Mouse (Mus musculus) forebrain, embryonic 15.5 days (tissue): ENCODE results near the gene Tcap. TPM values are rescaled to one million over a fixed set of nuclear protein-coding genes. Genes with fewer than 3 reads are reported as not detected.
A peak's percentile ranks its signal among the peaks of the same experiment; 100 is the strongest.
"Not testable (repeated sequence)": the region's sequence is repeated elsewhere in the genome, so short reads cannot be mapped to it uniquely, and the experiment has no call there.

Experiments
- ATAC-seq: fragments of 200-750 bp; cut with Nextera tagmentation; replicated peaks from 2 replicates; pipeline ENCODE4 v1.8.0; 2017; ENCODE audit warnings: mild to moderate bottlenecking, moderate TSS enrichment, moderate library complexity
- H3K27ac ChIP-seq: fragments of 300-500 bp; sonication (generic); replicated peaks from 2 replicates; pipeline ENCODE4 v1.5.1; 2015; ENCODE audit warnings: mild to moderate bottlenecking, inconsistent platforms
- H3K27me3 ChIP-seq: fragments of 300-500 bp; sonication (generic); 2 replicates; pipeline ENCODE4 v1.6.1; 2015; ENCODE audit warnings: inconsistent platforms
- H3K36me3 ChIP-seq: fragments of 300-500 bp; sonication (generic); 2 replicates; pipeline ENCODE4 v1.6.1; 2015; ENCODE audit warnings: mild to moderate bottlenecking, inconsistent platforms
- H3K4me1 ChIP-seq: fragments of 300-500 bp; sonication (generic); 2 replicates; pipeline ENCODE4 v1.6.1; 2015; ENCODE audit warnings: inconsistent platforms
- H3K4me2 ChIP-seq: fragments of 300-500 bp; sonication (generic); replicated peaks from 2 replicates; pipeline ENCODE4 v1.6.1; 2015; ENCODE audit warnings: mild to moderate bottlenecking, inconsistent platforms
- H3K4me3 ChIP-seq: fragments of 300-500 bp; sonication (generic); 2 replicates; pipeline ENCODE4 v1.5.1; 2015; ENCODE audit warnings: mild to moderate bottlenecking, inconsistent platforms
- H3K9ac ChIP-seq: fragments of 300-500 bp; sonication (generic); replicated peaks from 2 replicates; pipeline ENCODE4 v1.6.1; 2015; ENCODE audit warnings: mild to moderate bottlenecking, inconsistent platforms
- H3K9me3 ChIP-seq: fragments of 300-500 bp; sonication (generic); 2 replicates; pipeline ENCODE4 v1.6.1; 2016; ENCODE audit warnings: inconsistent platforms
- WGBS: fragments of 180-500 bp; shearing (Covaris S2); methylation state at CpG from one replicate; pipeline ENCODE4 v1.1.7; 2015; ENCODE audit warnings: mixed read lengths; 5-methylcytosine and 5-hydroxymethylcytosine counted together
- polyA plus RNA-seq: library from polyadenylated mRNA; unstranded; fragments of >200 nt; fragmentation: Nextera tagmentation; extraction: Ambion mirVana; gene quantifications from 2 replicates; pipeline ENCODE4 v1.2.1, GENCODE M21; 2015

Tcap gene
- polyA plus RNA-seq, 1 experiment from 2014 or later, result 0.18 TPM

DNA sequence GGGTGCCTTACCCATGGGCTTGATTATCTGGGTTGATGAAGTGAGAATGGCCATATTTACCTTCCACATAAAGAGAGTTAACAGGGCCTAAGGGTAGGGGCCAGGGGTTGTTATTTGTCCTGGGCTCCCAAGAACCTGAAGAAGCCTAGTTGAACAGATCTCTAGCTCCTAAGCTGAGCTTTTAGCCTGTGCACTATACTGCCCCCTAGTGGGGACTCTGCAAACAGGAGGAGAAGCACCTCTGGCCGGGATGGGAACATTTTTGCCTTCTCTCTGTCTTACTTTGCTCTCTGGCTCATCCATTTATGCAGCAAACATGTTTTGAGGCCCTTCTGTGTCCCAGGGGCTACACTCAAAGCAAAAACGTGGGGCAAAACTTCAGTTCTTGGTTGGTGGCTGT, 11.2 kb upstream of the Tcap start:
- H3K4me1 ChIP-seq, result peaks cover 44% of the 10 kb centered on the region
- no peak overlapping the region for H3K9ac ChIP-seq
- 6% methylated on average over 2 of the region's 2 CpGs for WGBS
- peaks cover 25% of the 10 kb centered on the region for H3K36me3 ChIP-seq
- H3K4me2 ChIP-seq, result peak overlapping the region; percentile 16
- no peak overlapping the region for H3K4me3 ChIP-seq
- no peaks in the 10 kb centered on the region for H3K27me3 ChIP-seq
- peak overlapping the region; percentile 82 for H3K27ac ChIP-seq
- ATAC-seq, result 0 out of 2 replicates have a peak, but pooled peaks have one; percentile 7
- no peaks in the 10 kb centered on the region for H3K9me3 ChIP-seq

GRCm38 (mm10) chr11:98373244-98373643, 10.4 kb upstream of the Tcap start:
- Histone ChIP-seq H3K4me1 (peaks cover 44% of the 10 kb centered on the region), H3K36me3 (peaks cover 33% of the 10 kb centered on the region), H3K27ac (peak overlapping the region; percentile 82), H3K9me3 (no peaks in the 10 kb centered on the region), H3K9ac (no peak overlapping the region), H3K4me3 (no peak overlapping the region), H3K4me2 (no peak overlapping the region), H3K27me3 (no peaks in the 10 kb centered on the region)
- ATAC-seq, result no peak
- WGBS, result 84% methylated on average over 6 of the region's 6 CpGs

DNA sequence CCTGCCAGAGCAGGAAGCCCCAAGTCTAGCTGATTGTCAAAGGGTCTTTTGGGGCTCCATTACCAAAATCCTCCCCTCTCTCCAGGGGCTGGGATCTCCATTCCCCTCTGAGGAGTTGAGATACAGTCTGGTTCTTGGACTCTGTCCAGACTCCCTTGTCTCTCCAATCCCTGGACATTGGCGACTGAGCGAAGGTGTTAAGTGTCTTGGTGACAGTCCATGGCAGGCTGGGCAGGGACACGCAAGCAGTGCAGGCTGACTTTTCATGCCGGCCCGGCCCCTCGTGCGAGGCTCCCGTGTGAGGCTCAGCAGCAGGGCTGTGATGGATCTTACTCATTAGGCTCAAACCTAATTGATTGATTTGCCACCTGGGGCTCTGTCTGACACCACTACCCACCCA, 9.3 kb upstream of the Tcap start:
- Histone ChIP-seq H3K9ac (no peak overlapping the region), H3K4me1 (peaks cover 44% of the 10 kb centered on the region), H3K9me3 (no peaks in the 10 kb centered on the region), H3K27ac (peak overlapping the region; percentile 82), H3K4me2 (no peak overlapping the region), H3K27me3 (no peaks in the 10 kb centered on the region), H3K36me3 (peaks cover 43% of the 10 kb centered on the region), H3K4me3 (no peak overlapping the region)
- 65% methylated on average over 8 of the region's 8 CpGs for WGBS
- no peak for ATAC-seq

DNA sequence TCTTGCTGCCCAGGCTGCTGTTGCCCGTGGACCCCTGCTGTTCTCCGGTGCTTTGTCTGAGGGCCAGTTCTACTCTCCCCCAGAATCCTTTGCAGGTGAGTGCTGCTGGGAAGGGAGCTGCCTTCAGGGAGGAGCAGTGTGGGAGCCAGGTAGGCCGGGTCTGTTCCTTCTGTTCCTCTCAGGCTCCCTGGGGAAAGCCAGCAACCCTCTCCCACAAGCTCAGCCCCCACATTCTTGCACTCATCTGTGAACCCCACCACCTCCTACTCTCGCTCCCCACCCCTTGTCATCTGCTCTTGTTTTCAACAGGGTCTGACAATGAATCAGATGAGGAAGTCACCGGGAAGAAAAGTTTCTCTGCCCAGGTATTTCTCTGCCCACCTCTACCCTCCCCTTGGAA, 6.9 kb upstream of the Tcap start:
- Histone ChIP-seq H3K9me3 (no peaks in the 10 kb centered on the region), H3K9ac (no peak overlapping the region), H3K27me3 (no peaks in the 10 kb centered on the region), H3K4me2 (no peak overlapping the region), H3K27ac (no peak overlapping the region), H3K36me3 (peaks cover 52% of the 10 kb centered on the region), H3K4me1 (peaks cover 29% of the 10 kb centered on the region), H3K4me3 (no peak overlapping the region)
- no peak for ATAC-seq
- 68% methylated on average over 5 of the region's 5 CpGs for WGBS

DNA sequence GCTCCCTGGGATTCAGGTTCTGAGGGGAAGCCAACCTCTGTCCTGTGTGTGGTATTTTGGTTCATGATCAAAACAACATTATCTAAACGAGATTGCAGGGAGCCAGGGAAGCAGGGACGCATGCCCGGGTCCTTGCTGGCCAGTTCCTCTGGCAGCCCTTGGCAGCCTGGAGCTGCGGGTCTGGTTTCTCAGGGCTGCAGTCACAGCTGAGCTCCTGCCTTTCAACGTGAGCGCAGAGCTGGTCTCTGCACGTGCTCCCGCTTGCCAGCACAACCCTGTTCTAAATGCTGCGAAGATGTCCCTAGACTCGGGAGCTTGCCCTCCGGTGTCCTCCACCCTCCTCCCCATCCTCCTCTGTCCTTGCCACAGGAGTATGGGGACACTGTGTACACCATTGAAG, 5.8 kb upstream of the Tcap start:
- no peak overlapping the region for H3K4me2 ChIP-seq
- H3K4me3 ChIP-seq, result no peak overlapping the region
- 90% methylated on average over 11 of the region's 11 CpGs for WGBS
- ATAC-seq, result no peak
- no peak overlapping the region for H3K27ac ChIP-seq
- peaks cover 52% of the 10 kb centered on the region for H3K36me3 ChIP-seq
- no peak overlapping the region for H3K9ac ChIP-seq
- no peaks in the 10 kb centered on the region for H3K9me3 ChIP-seq
- H3K27me3 ChIP-seq, result no peaks in the 10 kb centered on the region
- peaks cover 23% of the 10 kb centered on the region for H3K4me1 ChIP-seq

GRCm38 (mm10) chr11:98379379-98379778, 4.2 kb upstream of the Tcap start:
- Histone ChIP-seq H3K9me3 (no peaks in the 10 kb centered on the region), H3K27ac (peak overlapping the region; percentile 48; the same call in 1 of the 2 replicates), H3K27me3 (no peaks in the 10 kb centered on the region), H3K4me2 (no peak overlapping the region), H3K4me1 (peaks cover 18% of the 10 kb centered on the region), H3K36me3 (peaks cover 52% of the 10 kb centered on the region), H3K9ac (no peak overlapping the region), H3K4me3 (no peak overlapping the region)
- no peak for ATAC-seq
- 92% methylated on average over 7 of the region's 7 CpGs for WGBS

- Histone ChIP-seq H3K4me1 (peaks cover 10% of the 10 kb centered on the region), H3K4me3 (no peak overlapping the region), H3K27ac (peak overlapping the region; percentile 48), H3K4me2 (no peak overlapping the region), H3K9ac (no peak overlapping the region), H3K27me3 (no peaks in the 10 kb centered on the region), H3K9me3 (no peaks in the 10 kb centered on the region), H3K36me3 (peaks cover 51% of the 10 kb centered on the region)
- WGBS, result 77% methylated on average over 6 of the region's 6 CpGs
- no peak for ATAC-seq
These were observed 3.5 kb upstream of the Tcap start for GRCm38 (mm10) chr11:98380106-98380505.

GRCm38 (mm10) chr11:98381651-98382050, 2.0 kb upstream of the Tcap start:
- Histone ChIP-seq H3K36me3 (peaks cover 35% of the 10 kb centered on the region), H3K4me3 (no peak overlapping the region), H3K9me3 (no peaks in the 10 kb centered on the region), H3K9ac (no peak overlapping the region), H3K27me3 (0 out of 2 replicates have a peak, but pooled peaks cover 8% of the 10 kb centered on the region), H3K4me2 (no peak overlapping the region), H3K27ac (no peak overlapping the region), H3K4me1 (peaks cover 8% of the 10 kb centered on the region)
- ATAC-seq, result no peak
- WGBS, result 88% methylated on average over 2 of the region's 2 CpGs

DNA sequence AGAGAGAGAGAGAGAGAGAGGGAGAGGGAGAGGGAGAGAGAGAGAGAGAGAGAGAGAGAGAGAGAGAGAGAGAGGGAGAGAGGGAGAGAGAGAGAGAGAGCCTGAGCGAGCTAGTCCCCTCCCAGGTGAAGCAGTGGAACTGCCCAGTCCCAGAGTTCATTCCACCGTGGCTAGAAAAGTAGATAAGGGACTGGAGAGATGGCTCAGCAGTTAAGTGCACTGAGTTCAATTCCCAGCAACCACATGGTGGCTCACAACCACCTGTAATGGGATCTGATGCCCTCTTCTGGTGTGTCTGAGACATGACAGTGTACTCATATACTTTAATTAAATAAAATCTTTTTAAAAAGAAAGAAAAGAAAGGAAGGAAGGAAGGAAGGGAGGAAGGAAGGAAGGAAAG, 1.2 kb upstream of the Tcap start:
- not testable (repeated sequence) for H3K4me1 ChIP-seq, H3K9me3 ChIP-seq, H3K4me2 ChIP-seq, H3K4me3 ChIP-seq, ATAC-seq, H3K9ac ChIP-seq, H3K27ac ChIP-seq
- H3K36me3 ChIP-seq, result peaks cover 28% of the 10 kb centered on the region
- 50% methylated on average over 2 of the region's 2 CpGs for WGBS
- peaks cover 12% of the 10 kb centered on the region; the same call in 1 of the 2 replicates for H3K27me3 ChIP-seq

GRCm38 (mm10) chr11:98384216-98384615, 605 bp downstream of the Tcap start:
- Histone ChIP-seq H3K4me1 (peaks cover 9% of the 10 kb centered on the region), H3K27me3 (peaks cover 20% of the 10 kb centered on the region), H3K9me3 (no peaks in the 10 kb centered on the region), H3K4me2 (no peak overlapping the region), H3K4me3 (no peak overlapping the region), H3K36me3 (peaks cover 10% of the 10 kb centered on the region; the same call in 1 of the 2 replicates), H3K9ac (no peak overlapping the region), H3K27ac (no peak overlapping the region)
- no peak for ATAC-seq
- WGBS, result 79% methylated on average over 20 of the region's 20 CpGs

DNA sequence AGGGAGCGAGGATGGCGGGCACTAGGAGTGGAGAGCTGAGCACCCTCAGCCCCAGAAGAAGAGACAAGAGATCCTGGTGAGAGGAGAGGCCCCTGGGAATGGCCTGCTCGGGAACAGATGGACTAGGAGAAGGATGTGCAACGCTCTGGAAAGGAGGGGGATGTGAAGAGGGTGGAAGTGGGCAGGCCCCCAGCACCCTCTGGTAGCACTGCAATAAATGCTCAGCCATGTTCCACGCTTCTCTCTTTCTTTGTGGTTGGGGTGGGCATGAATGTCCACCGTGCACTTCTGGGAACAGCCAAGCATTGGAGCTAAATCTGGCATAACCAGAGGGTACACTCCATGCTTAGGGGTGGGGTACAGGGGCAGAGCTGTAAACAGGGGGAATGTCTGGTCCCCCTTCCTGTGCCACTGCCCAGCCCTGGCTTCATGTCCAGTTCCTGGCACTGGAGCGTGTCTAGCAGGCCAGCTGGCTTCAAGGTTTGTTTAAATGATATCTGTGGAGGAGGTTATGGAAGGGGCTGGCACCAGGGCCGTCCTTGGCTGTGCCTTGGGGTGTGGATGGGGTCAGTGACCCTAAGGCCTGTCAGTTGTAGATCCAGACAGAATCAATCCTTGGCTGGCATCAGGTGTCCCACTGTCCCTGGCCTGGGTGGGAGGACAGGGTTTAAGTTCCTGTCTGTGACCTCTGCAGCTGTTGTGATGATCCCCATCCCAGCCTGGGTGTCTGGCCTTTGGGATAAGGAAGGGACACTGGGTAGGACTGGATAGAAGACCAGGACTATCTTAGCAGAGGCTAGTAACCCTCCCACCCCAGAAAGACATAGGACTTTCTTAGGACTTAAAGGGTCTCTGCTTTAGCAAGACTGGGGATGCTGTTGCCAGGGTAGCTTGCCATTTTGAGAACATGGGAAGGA, 1.4 kb downstream of the Tcap start:
- Histone ChIP-seq H3K36me3 (peaks cover 8% of the 10 kb centered on the region; the same call in 1 of the 2 replicates), H3K4me1 (peaks cover 7% of the 10 kb centered on the region), H3K9me3 (no peaks in the 10 kb centered on the region), H3K4me3 (no peak overlapping the region), H3K9ac (no peak overlapping the region), H3K27ac (no peak overlapping the region), H3K27me3 (peaks cover 20% of the 10 kb centered on the region), H3K4me2 (no peak overlapping the region)
- ATAC-seq, result no peak
- WGBS, result 60% methylated on average over 8 of the region's 8 CpGs

DNA sequence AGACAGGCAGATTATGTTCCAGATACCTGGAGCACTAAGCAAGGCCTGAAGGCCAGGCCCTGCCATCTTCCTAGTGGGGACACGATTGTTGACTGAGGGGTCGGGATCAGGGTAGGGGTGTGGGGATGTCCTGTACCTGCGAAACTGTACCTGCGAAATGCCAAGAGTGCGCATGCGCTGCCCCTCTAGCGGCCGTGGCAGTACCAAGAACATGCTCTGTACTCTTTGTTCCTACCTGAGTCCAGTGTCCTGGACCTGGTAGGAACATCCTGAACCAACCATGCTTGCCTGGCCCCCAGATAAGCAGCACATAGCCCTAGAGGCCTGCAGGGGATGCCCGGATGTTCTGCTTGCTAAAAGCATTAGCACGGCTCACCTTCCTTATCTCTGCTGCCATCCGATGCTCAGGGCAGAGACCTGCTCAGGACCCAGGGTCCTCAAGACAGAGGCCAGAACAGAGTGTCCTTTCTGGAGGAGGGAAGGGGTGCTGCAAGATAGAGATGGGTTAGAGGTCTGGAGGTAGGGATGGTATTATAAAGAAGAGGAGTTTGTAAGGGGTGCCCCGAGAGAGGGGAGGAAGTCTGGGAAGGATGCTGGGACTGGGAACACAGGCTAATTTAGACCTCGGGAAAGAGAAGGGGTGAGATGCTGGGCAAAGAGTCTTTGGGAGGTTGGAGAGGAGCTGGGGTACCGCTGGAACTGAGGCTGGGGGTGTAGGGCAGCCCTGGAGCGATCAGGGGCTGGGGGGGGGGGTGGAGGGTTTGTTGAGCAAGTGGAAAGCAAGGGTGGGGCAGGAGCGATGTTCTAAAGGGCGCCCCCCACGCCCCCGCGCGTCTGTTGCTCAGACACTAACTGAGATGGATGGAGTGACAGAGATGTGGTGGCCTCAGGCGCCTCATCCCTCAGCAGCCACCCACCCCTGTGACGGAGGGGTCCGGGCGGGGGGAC, 2.3 kb downstream of the Tcap start, which contains the start of gene Pnmt:
TSS of gene Pnmt (plus strand) at position 813 of the 948 bp plus-strand sequence.
- Histone ChIP-seq H3K27ac (no peak within 1 kb of the TSS), H3K9ac (no peak within 1 kb of the TSS), H3K36me3 (peaks cover under 1% of the 10 kb centered on the region; the same call in 1 of the 2 replicates), H3K4me2 (0 out of 2 replicates have a peak within 1 kb of the TSS, but pooled peaks have one; percentile 8), H3K9me3 (no peaks in the 10 kb centered on the region), H3K27me3 (peaks cover 20% of the 10 kb centered on the region), H3K4me1 (peaks cover 2% of the 10 kb centered on the region; the same call in 1 of the 2 replicates), H3K4me3 (no peak within 1 kb of the TSS)
- 56% methylated on average over 25 of the region's 25 CpGs for WGBS
- ATAC-seq, result no peak
